Mouse (Mus musculus) ES-E14 (cell line): Measurements from ENCODE around the gene Tm2d1.

ENCODE experiments used
- CHD2 ChIP-seq: IDR thresholded peaks from 2 replicates; pipeline ENCODE4 v1.6.1; 2014; ENCODE audit warnings: mild to moderate bottlenecking, low read depth, low read length, inconsistent platforms
- MAFK ChIP-seq: IDR thresholded peaks from 2 replicates; pipeline ENCODE4 v1.6.1; 2014; ENCODE audit warnings: mild to moderate bottlenecking, low read depth, low read length, inconsistent platforms; ENCODE audit not compliant: insufficient read depth
- ZNF384 ChIP-seq: IDR thresholded peaks from 2 replicates; pipeline ENCODE4 v1.6.1; 2012; ENCODE audit warnings: low read depth, low read length, inconsistent platforms

GRCm38 (mm10) chr4:98348580-98348979 is 34.5 kb downstream of the Tm2d1 start:
- TF ChIP-seq ZNF384 (no peak), MAFK (no peak), CHD2 (no peak)
